Mouse (Mus musculus): Measurements from ENCODE around the gene Bcl3. TPM values are rescaled to one million over a fixed set of nuclear protein-coding genes. Genes with fewer than 3 reads are reported as not detected.

Bcl3 gene
- polyA plus RNA-seq, 1 experiment from 2014 or later, result 0.60 TPM

GRCm38 (mm10) chr7:19815296-19816223, 7.0 kb downstream of the Bcl3 start:
- no peaks in the 10 kb centered on the region for H3K36me3 ChIP-seq
- H3K4me2 ChIP-seq, result peak overlapping the region; percentile 63
- peaks cover 33% of the 10 kb centered on the region for H3K4me1 ChIP-seq (replicated peaks)
- peak overlapping the region; percentile 65 for H3K9ac ChIP-seq
- H3K27ac ChIP-seq, result no peak overlapping the region
- H3K27me3 ChIP-seq, result peaks cover 78% of the 10 kb centered on the region
- peak overlapping the region; percentile 42 for H3K4me3 ChIP-seq
- H3K9me3 ChIP-seq, result 0 out of 2 replicates have a peak, but pooled peaks cover 4% of the 10 kb centered on the region
- ATAC-seq (ENCODE audit: low FRiP score), result peak; percentile 36; the same call in 1 of the 2 replicates
- WGBS, result 23% methylated on average over 17 of the region's 17 CpGs

GRCm38 (mm10) chr7:19813579-19814122, 8.9 kb downstream of the Bcl3 start:
- no peaks in the 10 kb centered on the region for H3K9me3 ChIP-seq
- no peaks in the 10 kb centered on the region for H3K36me3 ChIP-seq
- H3K27ac ChIP-seq, result no peak overlapping the region
- H3K4me1 ChIP-seq (replicated peaks), result peaks cover 38% of the 10 kb centered on the region
- no peak overlapping the region for H3K9ac ChIP-seq
- peaks cover 80% of the 10 kb centered on the region for H3K27me3 ChIP-seq
- no peak overlapping the region for H3K4me3 ChIP-seq
- H3K4me2 ChIP-seq, result no peak overlapping the region
- 91% methylated on average over 6 of the region's 6 CpGs for WGBS
- ATAC-seq (ENCODE audit: low FRiP score), result no peak

GRCm38 (mm10) chr7:19813161-19813560, 9.4 kb downstream of the Bcl3 start:
- 86% methylated on average over 4 of the region's 4 CpGs for WGBS
- no peak overlapping the region for H3K4me2 ChIP-seq
- no peak overlapping the region for H3K9ac ChIP-seq
- ATAC-seq (ENCODE audit: low FRiP score), result no peak
- H3K27me3 ChIP-seq, result peaks cover 81% of the 10 kb centered on the region
- peaks cover 38% of the 10 kb centered on the region for H3K4me1 ChIP-seq (replicated peaks)
- no peak overlapping the region for H3K27ac ChIP-seq
- H3K36me3 ChIP-seq, result no peaks in the 10 kb centered on the region
- no peaks in the 10 kb centered on the region for H3K9me3 ChIP-seq
- no peak overlapping the region for H3K4me3 ChIP-seq

- no peaks in the 10 kb centered on the region for H3K9me3 ChIP-seq
Observed at GRCm38 (mm10) chr7:19811114-19811513, 11.5 kb downstream of the Bcl3 start.

GRCm38 (mm10) chr7:19809369-19809768, 13.2 kb downstream of the Bcl3 start:
- H3K4me2 ChIP-seq, result peak overlapping the region; percentile 49
- H3K36me3 ChIP-seq, result no peaks in the 10 kb centered on the region
- H3K27me3 ChIP-seq, result peaks cover 67% of the 10 kb centered on the region
- peaks cover 12% of the 10 kb centered on the region for H3K4me1 ChIP-seq (replicated peaks)
- peaks cover 7% of the 10 kb centered on the region for H3K9me3 ChIP-seq
- 3% methylated on average over 27 of the region's 27 CpGs for WGBS
- H3K27ac ChIP-seq, result no peak overlapping the region
- peak overlapping the region; percentile 61; the same call in 1 of the 2 replicates for H3K9ac ChIP-seq
- peak overlapping the region; percentile 30 for H3K4me3 ChIP-seq
- peak; percentile 64 for ATAC-seq (ENCODE audit: low FRiP score)

More at GRCm38 (mm10) chr7:19811114-19811513, 11.5 kb downstream of the Bcl3 start:
- peaks cover 72% of the 10 kb centered on the region for H3K27me3 ChIP-seq
- 6% methylated on average over 22 of the region's 22 CpGs for WGBS
- H3K9ac ChIP-seq, result peak overlapping the region; percentile 43; the same call in 1 of the 2 replicates
- peak overlapping the region; percentile 21 for H3K4me3 ChIP-seq
- H3K27ac ChIP-seq, result no peak overlapping the region
- peak overlapping the region; percentile 46 for H3K4me2 ChIP-seq
- no peaks in the 10 kb centered on the region for H3K36me3 ChIP-seq
- H3K4me1 ChIP-seq (replicated peaks), result peaks cover 19% of the 10 kb centered on the region
- ATAC-seq (ENCODE audit: low FRiP score), result peak; percentile 14; the same call in 1 of the 2 replicates

- no peak overlapping the region for H3K4me2 ChIP-seq
- H3K4me1 ChIP-seq (replicated peaks), result peaks cover 12% of the 10 kb centered on the region
- H3K36me3 ChIP-seq, result no peaks in the 10 kb centered on the region
- peaks cover 48% of the 10 kb centered on the region for H3K27me3 ChIP-seq
- no peak for ATAC-seq (ENCODE audit: low FRiP score)
- no peak overlapping the region for H3K4me3 ChIP-seq
- WGBS, result 85% methylated on average over 8 of the region's 8 CpGs
- H3K9ac ChIP-seq, result no peak overlapping the region
- H3K9me3 ChIP-seq, result peaks cover 7% of the 10 kb centered on the region
- no peak overlapping the region for H3K27ac ChIP-seq
Observed at GRCm38 (mm10) chr7:19806356-19806969, 16.1 kb downstream of the Bcl3 start.

- Histone ChIP-seq H3K27ac (no peak overlapping the region), H3K27me3 (peaks cover 13% of the 10 kb centered on the region; the same call in 1 of the 2 replicates), H3K36me3 (no peaks in the 10 kb centered on the region), H3K4me1 (replicated peaks) (no peaks in the 10 kb centered on the region), H3K4me2 (no peak overlapping the region), H3K9me3 (peaks cover 7% of the 10 kb centered on the region), H3K9ac (no peak overlapping the region), H3K4me3 (no peak overlapping the region)
- peak; percentile 68; the same call in 1 of the 2 replicates for ATAC-seq (ENCODE audit: low FRiP score)
- WGBS, result 22% methylated on average over 7 of the region's 7 CpGs
Observed at GRCm38 (mm10) chr7:19802995-19803394, 19.6 kb downstream of the Bcl3 start.

GRCm38 (mm10) chr7:19800764-19801163, 21.8 kb downstream of the Bcl3 start:
- Histone ChIP-seq H3K36me3 (no peaks in the 10 kb centered on the region), H3K9me3 (peaks cover 6% of the 10 kb centered on the region), H3K27ac (no peak overlapping the region), H3K4me1 (replicated peaks) (peaks cover 5% of the 10 kb centered on the region; the same call in 1 of the 2 replicates), H3K9ac (no peak overlapping the region), H3K4me2 (no peak overlapping the region), H3K4me3 (no peak overlapping the region), H3K27me3 (peaks cover 27% of the 10 kb centered on the region)
- no peak for ATAC-seq (ENCODE audit: low FRiP score)
- WGBS, result 29% methylated on average over 2 of the region's 2 CpGs

- no peaks in the 10 kb centered on the region for H3K36me3 ChIP-seq
- no peak within 1 kb of the TSS for H3K4me3 ChIP-seq
- H3K27ac ChIP-seq, result no peak within 1 kb of the TSS
- 2% methylated on average over 32 of the region's 32 CpGs for WGBS
- H3K9ac ChIP-seq, result no peak within 1 kb of the TSS
- H3K27me3 ChIP-seq, result peaks cover 45% of the 10 kb centered on the region
- H3K9me3 ChIP-seq, result no peaks in the 10 kb centered on the region
- peaks cover 5% of the 10 kb centered on the region; the same call in 1 of the 2 replicates for H3K4me1 ChIP-seq (replicated peaks)
- H3K4me2 ChIP-seq, result no peak within 1 kb of the TSS
- ATAC-seq (ENCODE audit: low FRiP score), result 0 out of 2 replicates have a peak, but pooled peaks have one; percentile 44
Observed at GRCm38 (mm10) chr7:19796697-19797588, 25.6 kb downstream of the Bcl3 start, which contains the start of gene Cblc. Gene Cblc (minus strand): TSS chr7:19796809.

GRCm38 (mm10) chr7:19796254-19796653, 26.3 kb downstream of the Bcl3 start:
- H3K27me3 ChIP-seq, result peaks cover 48% of the 10 kb centered on the region
- H3K9ac ChIP-seq, result no peak overlapping the region
- H3K36me3 ChIP-seq, result no peaks in the 10 kb centered on the region
- no peaks in the 10 kb centered on the region for H3K9me3 ChIP-seq
- no peak overlapping the region for H3K4me3 ChIP-seq
- H3K27ac ChIP-seq, result no peak overlapping the region
- peaks cover 5% of the 10 kb centered on the region; the same call in 1 of the 2 replicates for H3K4me1 ChIP-seq (replicated peaks)
- ATAC-seq (ENCODE audit: low FRiP score), result no peak
- WGBS, result 15% methylated on average over 18 of the region's 18 CpGs
- H3K4me2 ChIP-seq, result no peak overlapping the region

- no peaks in the 10 kb centered on the region for H3K36me3 ChIP-seq
- no peak overlapping the region for H3K27ac ChIP-seq
- no peak overlapping the region for H3K4me2 ChIP-seq
- no peak overlapping the region for H3K9ac ChIP-seq
- H3K4me3 ChIP-seq, result no peak overlapping the region
- ATAC-seq (ENCODE audit: low FRiP score), result no peak
- peaks cover 57% of the 10 kb centered on the region for H3K27me3 ChIP-seq
- no peaks in the 10 kb centered on the region for H3K9me3 ChIP-seq
- H3K4me1 ChIP-seq (replicated peaks), result peaks cover 5% of the 10 kb centered on the region; the same call in 1 of the 2 replicates
- WGBS, result 55% methylated on average over 2 of the region's 2 CpGs
Observed at GRCm38 (mm10) chr7:19795236-19795635, 27.3 kb downstream of the Bcl3 start.
